Mouse (Mus musculus) hindbrain, embryonic 10.5 days (tissue): ENCODE data around the gene Meioc. TPM values are rescaled to one million over a fixed set of nuclear protein-coding genes. Genes with fewer than 3 reads are reported as not detected.

Experiments used
- DNase-seq: peaks from one replicate; pipeline ENCODE4 v3.0.0-alpha.2; 2017; ENCODE audit warnings: low spot score
- H3K27ac ChIP-seq: fragments of 300-500 bp; sonication (generic); 2 replicates; pipeline ENCODE4 v1.5.1; 2016; ENCODE audit warnings: mild to moderate bottlenecking, moderate library complexity
- H3K27me3 ChIP-seq: fragments of 300-500 bp; sonication (generic); 2 replicates; pipeline ENCODE4 v1.6.1; 2016; ENCODE audit warnings: mild to moderate bottlenecking; ENCODE audit not compliant: poor library complexity, insufficient read depth, severe bottlenecking
- H3K36me3 ChIP-seq: fragments of 300-500 bp; sonication (generic); 2 replicates; pipeline ENCODE4 v1.6.1; 2016; ENCODE audit warnings: mild to moderate bottlenecking, moderate library complexity
- H3K4me1 ChIP-seq: fragments of 300-500 bp; sonication (generic); replicated peaks from 2 replicates; pipeline ENCODE4 v1.6.1; 2016; ENCODE audit warnings: mild to moderate bottlenecking
- H3K4me3 ChIP-seq: fragments of 300-500 bp; sonication (generic); 2 replicates; pipeline ENCODE4 v1.5.1; 2016; ENCODE audit warnings: mild to moderate bottlenecking, moderate library complexity
- H3K9me3 ChIP-seq: fragments of 300-500 bp; sonication (generic); 2 replicates; pipeline ENCODE4 v1.6.1; 2016; ENCODE audit warnings: mild to moderate bottlenecking, moderate library complexity
- WGBS: fragments of 180-500 bp; shearing (Covaris S2); methylation state at CpG from one replicate; pipeline ENCODE4 v1.1.7; 2016; 5-methylcytosine and 5-hydroxymethylcytosine counted together
- polyA plus RNA-seq: library from polyadenylated mRNA; unstranded; fragments of >200 nt; fragmentation: Nextera tagmentation; extraction: Ambion mirVana; gene quantifications from 2 replicates; pipeline ENCODE4 v1.2.1, GENCODE M21; 2016

Gene Meioc
- polyA plus RNA-seq, 1 experiment from 2014 or later = 0.17 TPM

DNA sequence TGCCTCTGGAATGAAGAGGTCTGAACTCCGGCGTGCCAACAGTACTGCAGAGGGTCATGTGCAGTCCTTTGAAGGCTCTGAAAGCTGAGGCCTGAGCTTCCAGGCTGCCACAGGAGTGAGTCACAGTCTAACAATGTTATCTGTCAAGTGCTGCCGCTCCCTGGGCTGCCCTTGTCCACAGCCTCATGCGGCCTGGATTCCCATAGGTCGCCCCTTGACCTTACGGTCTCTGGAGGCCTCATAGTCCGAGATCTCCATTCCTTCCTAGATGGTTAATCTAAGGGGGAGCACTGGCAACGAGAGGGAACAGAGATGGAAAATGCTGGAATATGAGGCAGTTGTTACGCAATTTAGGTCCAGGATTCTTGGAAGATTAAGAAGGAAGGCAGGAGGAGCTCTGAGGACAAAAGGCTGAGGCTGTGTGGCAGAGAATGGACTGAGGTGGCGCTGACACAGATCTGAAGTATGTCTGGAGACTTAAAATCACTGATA, 19.6 kb upstream of the Meioc start:
- WGBS = 37% methylated on average over 10 of the region's 10 CpGs
- DNase-seq = peak; percentile 63

DNA sequence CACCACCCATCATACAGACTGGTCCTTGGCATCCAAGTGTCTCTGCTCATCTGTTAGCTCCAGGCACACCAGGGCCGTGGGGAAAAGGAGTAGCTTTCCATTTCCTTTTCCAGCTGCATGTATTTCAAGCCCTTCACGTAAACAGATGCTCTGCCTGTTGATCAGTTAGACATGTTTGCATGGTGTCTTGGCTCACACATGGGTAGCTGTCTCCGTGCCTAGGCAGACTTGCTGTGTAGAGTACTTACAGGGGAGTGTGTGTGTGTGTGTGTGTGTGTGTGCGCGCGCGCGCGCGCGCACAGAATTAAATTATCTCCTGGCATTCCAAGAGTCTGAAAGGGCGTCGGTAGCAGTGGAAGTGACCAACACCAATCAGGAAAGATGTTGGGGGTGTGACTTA, 17.3 kb upstream of the Meioc start:
- 89% methylated on average over 13 of the region's 13 CpGs for WGBS
- peaks cover 16% of the 10 kb centered on the region for H3K4me1 ChIP-seq
- no peaks in the 10 kb centered on the region for H3K9me3 ChIP-seq
- H3K27ac ChIP-seq = no peak overlapping the region
- no peak overlapping the region for H3K4me3 ChIP-seq
- no peaks in the 10 kb centered on the region for H3K36me3 ChIP-seq
- H3K27me3 ChIP-seq = peaks cover 4% of the 10 kb centered on the region; the same call in 1 of the 2 replicates
- no peak for DNase-seq

More for the DNA sequence above, 19.6 kb upstream of the Meioc start:
- Histone ChIP-seq H3K27ac (0 out of 2 replicates have a peak overlapping the region, but pooled peaks have one; percentile 17), H3K36me3 (no peaks in the 10 kb centered on the region), H3K9me3 (no peaks in the 10 kb centered on the region), H3K4me3 (no peak overlapping the region), H3K4me1 (peaks cover 35% of the 10 kb centered on the region), H3K27me3 (peaks cover 9% of the 10 kb centered on the region; the same call in 1 of the 2 replicates)

DNA sequence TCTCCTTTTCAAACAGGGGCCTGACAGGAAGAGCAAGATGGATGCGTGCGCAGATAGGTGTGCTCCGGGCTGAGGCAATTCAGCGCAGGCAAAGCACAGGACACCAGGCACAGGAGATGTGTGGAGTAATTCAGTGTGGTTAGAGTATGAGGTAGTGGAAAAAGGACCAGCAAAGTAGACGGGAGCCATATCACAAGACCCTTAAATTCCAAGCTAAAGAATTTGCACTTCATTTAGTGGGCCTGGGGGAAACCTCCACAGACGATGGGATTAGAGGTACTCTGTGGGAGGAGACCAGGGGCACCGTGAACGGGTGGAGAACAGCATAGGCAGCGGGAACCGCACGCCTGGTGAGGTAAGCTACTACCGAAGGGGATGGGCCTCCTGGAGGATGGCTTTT, 15.6 kb upstream of the Meioc start:
- peaks cover 9% of the 10 kb centered on the region for H3K4me1 ChIP-seq
- H3K4me3 ChIP-seq = no peak overlapping the region
- no peaks in the 10 kb centered on the region for H3K9me3 ChIP-seq
- H3K27ac ChIP-seq = no peak overlapping the region
- peaks cover 4% of the 10 kb centered on the region; the same call in 1 of the 2 replicates for H3K27me3 ChIP-seq
- no peak for DNase-seq
- no peaks in the 10 kb centered on the region for H3K36me3 ChIP-seq
- WGBS = 77% methylated on average over 12 of the region's 12 CpGs

DNA sequence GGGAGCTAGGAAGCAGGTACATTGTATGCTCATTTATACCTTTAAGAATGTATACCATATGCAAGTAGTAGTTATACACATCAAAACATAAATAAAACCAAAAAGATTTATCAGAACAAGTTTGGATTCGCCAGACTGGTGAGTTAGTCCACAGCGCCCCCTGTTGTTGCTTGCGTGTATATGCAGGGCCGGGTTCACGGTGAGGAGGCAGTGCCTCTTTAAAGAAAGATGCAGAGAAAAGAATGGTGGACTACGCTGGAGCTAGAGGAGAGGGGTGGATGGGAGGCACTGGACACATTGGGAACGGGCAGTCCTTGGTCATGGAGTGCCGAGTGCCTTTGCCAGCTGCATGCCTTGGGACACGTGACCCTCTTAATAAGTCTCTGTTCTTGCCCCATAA, 12.1 kb upstream of the Meioc start:
- Histone ChIP-seq H3K4me1 (no peaks in the 10 kb centered on the region; the same call in 1 of the 2 replicates), H3K4me3 (no peak overlapping the region), H3K27ac (no peak overlapping the region), H3K9me3 (no peaks in the 10 kb centered on the region), H3K36me3 (no peaks in the 10 kb centered on the region), H3K27me3 (peaks cover 4% of the 10 kb centered on the region; the same call in 1 of the 2 replicates)
- DNase-seq = peak; percentile 78
- WGBS = 5% methylated on average over 9 of the region's 9 CpGs

DNA sequence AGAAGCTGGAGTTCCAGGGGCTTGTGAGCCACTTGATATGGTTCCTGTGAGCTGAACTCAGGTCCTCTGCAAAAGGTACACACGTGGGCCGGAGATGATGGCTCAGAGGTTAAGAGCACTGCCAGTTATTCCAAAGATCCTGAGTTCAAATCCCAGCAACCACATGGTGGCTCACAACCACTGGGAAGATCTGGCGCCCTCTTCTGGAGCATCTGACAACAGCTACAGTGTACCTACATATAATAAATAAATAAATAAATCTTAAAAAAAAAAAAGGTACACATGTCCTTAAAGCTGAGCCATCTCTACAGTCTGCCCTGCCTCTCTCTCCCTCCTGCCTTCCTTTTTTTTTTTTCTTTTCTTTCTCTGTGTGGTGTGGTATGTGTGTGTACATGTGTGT, 10.7 kb upstream of the Meioc start:
- Histone ChIP-seq H3K27me3 (peaks cover 2% of the 10 kb centered on the region; the same call in 1 of the 2 replicates), H3K4me3 (no peak overlapping the region), H3K9me3 (no peaks in the 10 kb centered on the region), H3K36me3 (no peaks in the 10 kb centered on the region), H3K4me1 (no peaks in the 10 kb centered on the region; the same call in 1 of the 2 replicates), H3K27ac (no peak overlapping the region)
- DNase-seq = no peak
- 73% methylated on average over 3 of the region's 3 CpGs for WGBS

DNA sequence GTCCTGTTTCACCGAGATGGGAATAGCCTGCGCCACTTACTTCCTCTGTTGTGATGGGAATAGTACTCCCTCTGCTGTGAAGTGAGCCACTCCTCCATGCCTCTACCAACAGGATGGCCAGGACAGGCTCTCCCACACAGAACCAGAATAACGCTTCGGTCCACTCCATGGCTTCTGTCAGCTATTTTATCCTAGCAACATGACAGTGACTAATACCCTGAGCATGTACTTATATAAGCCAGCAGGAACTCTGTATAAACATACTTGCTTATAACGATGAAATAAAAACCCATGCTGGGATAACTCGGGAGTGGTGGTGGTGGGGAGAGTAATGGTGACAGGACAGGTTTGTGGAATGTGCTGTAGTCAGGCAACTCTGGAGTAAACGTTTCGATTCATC, 7.6 kb upstream of the Meioc start:
- no peaks in the 10 kb centered on the region; the same call in 1 of the 2 replicates for H3K4me1 ChIP-seq
- no peaks in the 10 kb centered on the region for H3K9me3 ChIP-seq
- WGBS = 78% methylated on average over 8 of the region's 8 CpGs
- H3K36me3 ChIP-seq = no peaks in the 10 kb centered on the region
- no peak overlapping the region for H3K27ac ChIP-seq
- H3K4me3 ChIP-seq = no peak overlapping the region
- H3K27me3 ChIP-seq = no peaks in the 10 kb centered on the region
- no peak for DNase-seq

DNA sequence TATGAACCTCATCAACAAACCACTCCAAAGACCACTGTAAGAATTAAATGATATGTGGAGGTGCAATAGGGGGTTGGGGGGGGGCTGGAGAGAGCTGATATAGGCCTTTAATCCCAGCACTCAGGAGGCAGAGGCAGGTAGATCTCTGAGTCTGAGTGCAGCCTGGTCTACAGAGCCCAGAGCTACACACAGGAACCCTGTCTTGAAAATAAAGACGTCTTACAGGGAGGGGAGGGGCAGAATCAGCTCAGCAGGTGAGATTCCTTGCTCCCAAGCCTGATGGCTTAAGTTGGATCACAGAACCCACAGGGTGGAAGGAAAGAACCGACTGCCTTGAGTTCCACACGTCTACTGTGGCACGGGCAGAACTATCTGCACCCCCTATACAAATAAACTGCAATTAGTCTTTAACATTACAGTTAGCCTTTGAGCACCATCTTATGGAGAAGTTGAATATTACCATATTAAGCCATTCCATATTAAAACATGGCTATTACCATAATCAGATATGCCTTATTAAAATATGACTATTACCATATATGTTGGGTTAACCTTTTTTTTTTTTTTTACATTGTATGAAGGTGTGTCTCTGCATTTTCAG, 7.1 kb upstream of the Meioc start:
- Histone ChIP-seq H3K4me1 (no peaks in the 10 kb centered on the region; the same call in 1 of the 2 replicates), H3K4me3 (no peak overlapping the region), H3K9me3 (no peaks in the 10 kb centered on the region), H3K27me3 (no peaks in the 10 kb centered on the region), H3K27ac (no peak overlapping the region), H3K36me3 (no peaks in the 10 kb centered on the region)
- 38% methylated on average over 4 of the region's 4 CpGs for WGBS
- DNase-seq = no peak

DNA sequence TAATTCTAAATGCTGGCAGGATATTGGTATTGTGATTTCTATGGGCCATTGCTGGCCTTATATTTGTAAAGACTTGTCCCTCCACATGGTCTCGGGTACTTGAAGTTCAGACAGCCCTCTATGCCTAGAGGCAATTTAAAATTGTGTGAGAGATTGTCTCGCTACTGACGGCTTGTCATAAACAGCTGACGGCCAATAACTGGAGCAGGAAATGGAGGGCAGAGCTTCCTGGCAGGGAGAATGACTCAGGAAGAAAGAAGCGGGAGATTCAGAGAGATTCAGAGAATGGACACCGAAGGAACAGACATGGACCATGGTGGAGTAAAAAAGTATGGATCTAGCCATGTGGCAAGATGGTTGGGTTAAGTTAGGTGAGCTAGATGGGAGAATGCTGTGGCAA, 6.6 kb upstream of the Meioc start:
- Histone ChIP-seq H3K4me1 (no peaks in the 10 kb centered on the region), H3K4me3 (no peak overlapping the region), H3K27me3 (no peaks in the 10 kb centered on the region), H3K36me3 (no peaks in the 10 kb centered on the region), H3K27ac (no peak overlapping the region), H3K9me3 (no peaks in the 10 kb centered on the region)
- 83% methylated on average over 6 of the region's 6 CpGs for WGBS
- no peak for DNase-seq

DNA sequence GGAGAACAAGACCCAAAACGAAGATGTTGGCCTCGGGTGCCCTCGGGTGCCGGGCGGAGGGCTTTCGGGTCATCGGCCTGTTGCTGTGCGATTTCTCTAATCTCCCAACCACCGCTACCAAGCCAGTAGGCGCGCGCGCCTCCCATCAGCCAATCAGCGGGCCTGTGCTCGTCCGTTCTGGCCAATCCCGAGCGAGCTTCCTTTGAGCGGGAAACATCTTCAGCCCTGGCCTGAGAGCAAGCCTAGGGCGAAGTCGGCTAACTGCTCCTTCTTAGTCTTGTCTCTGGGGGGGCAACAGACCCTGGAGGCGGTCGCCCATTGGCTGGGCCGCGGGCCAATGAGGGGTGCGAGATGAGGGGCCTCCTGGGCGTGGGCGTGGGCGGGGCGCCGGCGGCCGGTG, 1.6 kb downstream of the Meioc start:
- no peak overlapping the region for H3K27ac ChIP-seq
- H3K4me3 ChIP-seq = peak overlapping the region; percentile 29
- peaks cover 16% of the 10 kb centered on the region for H3K9me3 ChIP-seq
- WGBS = 51% methylated on average over 33 of the region's 33 CpGs
- H3K27me3 ChIP-seq = peaks cover 37% of the 10 kb centered on the region
- H3K4me1 ChIP-seq = peaks cover 10% of the 10 kb centered on the region; the same call in 1 of the 2 replicates
- DNase-seq = peak; percentile 15
- no peaks in the 10 kb centered on the region for H3K36me3 ChIP-seq

DNA sequence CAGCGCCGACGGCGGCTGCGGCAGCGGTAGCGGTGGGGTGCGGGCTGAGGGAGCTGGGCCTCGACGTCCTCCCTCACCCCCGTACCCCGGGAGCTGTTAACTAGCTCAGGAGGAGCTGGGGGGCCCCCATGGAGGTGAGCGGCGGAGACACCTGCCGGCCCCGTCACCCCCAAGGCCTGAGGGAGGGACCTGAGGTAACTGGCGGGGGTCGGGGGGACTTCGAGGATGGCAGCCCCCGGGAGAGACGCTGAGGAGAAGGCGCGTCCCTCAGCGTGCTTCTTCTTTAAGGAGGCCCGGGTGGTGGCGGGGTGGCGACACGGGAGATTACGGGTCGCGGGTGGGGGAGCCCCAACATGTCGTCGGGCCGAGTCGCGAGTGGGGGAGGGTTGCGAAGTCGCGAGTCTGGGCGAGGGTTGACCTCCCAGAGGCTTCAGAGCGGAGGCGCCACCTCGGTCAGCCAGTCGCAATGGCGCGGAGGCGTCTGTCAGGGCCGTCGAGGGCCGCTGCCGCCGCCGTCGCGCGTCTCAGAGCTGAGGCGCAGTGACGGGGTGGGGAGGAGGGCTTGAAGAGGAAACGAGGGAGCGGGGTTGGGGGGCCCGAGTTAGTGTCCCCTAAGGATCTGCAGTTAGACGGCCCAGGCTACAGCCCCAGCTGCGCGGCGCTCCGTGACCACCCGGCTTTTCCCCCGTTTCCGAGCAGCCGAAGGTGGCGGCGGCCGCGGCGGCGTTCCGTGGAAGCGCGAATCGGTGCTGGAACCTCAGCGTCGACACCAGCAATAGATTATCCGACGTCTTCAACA, 2.3 kb downstream of the Meioc start:
- Histone ChIP-seq H3K4me1 (peaks cover 10% of the 10 kb centered on the region; the same call in 1 of the 2 replicates), H3K27ac (no peak overlapping the region), H3K36me3 (no peaks in the 10 kb centered on the region), H3K27me3 (peaks cover 37% of the 10 kb centered on the region), H3K4me3 (peak overlapping the region; percentile 29), H3K9me3 (peaks cover 16% of the 10 kb centered on the region)
- 44% methylated on average over 84 of the region's 84 CpGs for WGBS
- DNase-seq = no peak

DNA sequence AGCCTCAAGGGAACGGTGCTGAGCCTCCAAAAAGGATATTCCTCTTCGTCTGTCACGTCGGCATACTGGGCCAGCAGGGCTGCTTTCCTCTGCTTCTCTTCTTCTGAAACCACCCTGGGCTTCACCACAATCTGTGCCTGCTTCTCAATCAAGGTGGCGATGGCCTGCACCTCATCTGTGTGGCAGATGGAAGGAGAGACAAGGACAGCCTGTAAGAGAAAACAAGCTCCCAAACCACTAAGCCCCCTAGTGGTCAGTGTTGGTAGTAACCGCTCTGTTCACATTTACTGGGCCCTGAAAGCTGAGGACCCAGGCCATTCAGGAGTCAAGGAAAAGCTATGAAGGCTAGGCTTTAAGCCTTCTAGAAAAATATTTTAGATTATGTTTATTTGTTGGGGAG, 26.6 kb downstream of the Meioc start:
- Histone ChIP-seq H3K4me1 (no peaks in the 10 kb centered on the region), H3K27ac (no peak overlapping the region), H3K27me3 (no peaks in the 10 kb centered on the region), H3K4me3 (no peak overlapping the region), H3K36me3 (peaks cover 73% of the 10 kb centered on the region), H3K9me3 (no peaks in the 10 kb centered on the region)
- DNase-seq = peak; percentile 78
- 70% methylated on average over 6 of the region's 6 CpGs for WGBS

DNA sequence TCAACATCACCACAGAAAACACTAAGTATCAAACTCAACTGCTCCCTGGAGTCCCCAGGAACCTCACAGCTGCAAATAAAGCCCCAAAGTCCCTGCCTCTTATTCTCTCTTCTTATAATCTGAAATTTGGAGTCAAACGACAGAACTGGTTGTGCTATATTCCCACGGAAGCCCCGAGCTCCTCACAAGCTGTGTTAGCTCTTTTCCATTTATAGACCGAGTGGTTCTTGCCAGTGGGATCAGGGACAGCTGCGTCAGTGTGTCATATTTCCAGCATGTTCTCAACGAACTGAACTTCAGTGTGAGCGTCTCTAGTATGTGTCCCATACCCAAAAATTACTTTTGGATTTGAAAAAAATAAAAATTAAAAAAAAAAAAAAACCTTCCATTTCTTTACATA, 31.8 kb downstream of the Meioc start:
- DNase-seq = no peak
- Histone ChIP-seq H3K27me3 (no peaks in the 10 kb centered on the region), H3K27ac (no peak overlapping the region), H3K4me3 (no peak overlapping the region), H3K4me1 (peaks cover 23% of the 10 kb centered on the region), H3K9me3 (no peaks in the 10 kb centered on the region), H3K36me3 (peaks cover 43% of the 10 kb centered on the region)
- 93% methylated on average over 7 of the region's 7 CpGs for WGBS
